Mouse (Mus musculus): Measurements from ENCODE around the gene Dnhd1. TPM values are rescaled to one million over a fixed set of nuclear protein-coding genes. Genes with fewer than 3 reads are reported as not detected.
"Not testable (repeated sequence)": the region's sequence is repeated elsewhere in the genome, so short reads cannot be mapped to it uniquely, and the experiment has no call there.

The Dnhd1 gene
- polyA plus RNA-seq, 1 experiment from 2014 or later, result 0.85 TPM

DNA sequence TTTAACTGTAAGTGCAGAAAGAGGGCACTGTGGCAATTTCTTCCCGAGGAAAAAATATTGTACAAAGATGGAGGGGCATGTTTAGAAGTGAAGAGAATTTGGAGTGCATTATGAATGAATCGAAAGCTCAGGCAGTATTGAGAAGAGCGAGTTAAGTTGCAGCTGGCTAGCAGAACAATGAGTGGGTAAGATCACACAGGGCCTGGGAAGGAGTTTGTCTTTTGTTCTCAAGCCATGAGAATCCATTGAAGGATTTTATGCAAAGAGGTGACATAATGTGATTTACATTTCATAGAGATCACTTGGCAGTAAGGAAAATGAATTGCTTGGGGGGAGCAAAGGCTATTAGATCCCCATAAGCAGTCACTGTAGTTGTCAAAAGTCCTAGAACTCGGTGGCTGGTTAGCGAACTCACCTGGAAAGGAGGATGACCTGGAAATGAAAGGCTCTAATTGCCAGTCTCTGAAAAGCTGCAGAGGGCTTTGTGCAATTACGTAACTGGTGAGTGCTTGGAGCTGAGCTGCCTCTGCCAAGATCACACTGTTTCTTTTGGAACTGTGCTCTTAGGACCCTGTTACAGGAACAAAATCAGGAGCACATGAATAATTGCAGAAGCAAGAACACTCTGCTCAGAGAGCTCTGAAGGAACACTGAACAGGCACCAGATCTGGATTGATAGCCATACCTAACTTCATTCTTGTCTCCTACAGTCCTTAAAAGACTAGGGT, 78.2 kb downstream of the Dnhd1 start:
- no peak for DNase-seq (ENCODE audit: low spot score)
- no peak overlapping the region for H3K9ac ChIP-seq (ENCODE audit: low read depth, low read length)
- H3K36me3 ChIP-seq (ENCODE audit: control insufficient read depth, insufficient read depth, low read length), result peaks cover 2% of the 10 kb centered on the region; the same call in 1 of the 2 replicates
- H3K4me3 ChIP-seq (ENCODE audit: low read depth, low read length), result no peak overlapping the region
- no peaks in the 10 kb centered on the region for H3K9me3 ChIP-seq (ENCODE audit: control insufficient read depth, low read length)
- no peak overlapping the region for H3K27ac ChIP-seq (ENCODE audit: low read depth, low read length)
- H3K27me3 ChIP-seq (ENCODE audit: control insufficient read depth, insufficient read depth, low read length), result no peaks in the 10 kb centered on the region
- no peak overlapping the region for H3K4me2 ChIP-seq (replicated peaks; ENCODE audit: low read depth, low read length)
- no peaks in the 10 kb centered on the region for H3K4me1 ChIP-seq (replicated peaks; ENCODE audit: control insufficient read depth, insufficient read depth, low read length)
- 0 out of 2 replicates have a peak, but pooled peaks have one; percentile 8 for ATAC-seq (ENCODE audit: low FRiP score)
- 60% methylated on average over 6 of the region's 6 CpGs for WGBS

- 97% methylated on average over 11 of the region's 11 CpGs for WGBS
- H3K4me3 ChIP-seq (ENCODE audit: low read depth, low read length), result no peak overlapping the region
- H3K27ac ChIP-seq (ENCODE audit: low read depth, low read length), result no peak overlapping the region
- H3K27me3 ChIP-seq (ENCODE audit: control insufficient read depth, insufficient read depth, low read length), result no peaks in the 10 kb centered on the region
- no peaks in the 10 kb centered on the region for H3K9me3 ChIP-seq (ENCODE audit: control insufficient read depth, low read length)
- no peak overlapping the region for H3K9ac ChIP-seq (ENCODE audit: low read depth, low read length)
- DNase-seq (ENCODE audit: low spot score) (no peak), ATAC-seq (ENCODE audit: low FRiP score) (no peak)
- peaks cover 4% of the 10 kb centered on the region; the same call in 1 of the 2 replicates for H3K4me1 ChIP-seq (replicated peaks; ENCODE audit: control insufficient read depth, insufficient read depth, low read length)
- H3K36me3 ChIP-seq (ENCODE audit: control insufficient read depth, insufficient read depth, low read length), result peaks cover 2% of the 10 kb centered on the region; the same call in 1 of the 2 replicates
- H3K4me2 ChIP-seq (replicated peaks; ENCODE audit: low read depth, low read length), result no peak overlapping the region
Observed at GRCm38 (mm10) chr7:105733836-105734235, 83.2 kb downstream of the Dnhd1 start.

- Histone ChIP-seq H3K27ac (ENCODE audit: low read depth, low read length) (no peak overlapping the region), H3K36me3 (ENCODE audit: control insufficient read depth, insufficient read depth, low read length) (peaks cover 2% of the 10 kb centered on the region; the same call in 1 of the 2 replicates), H3K27me3 (ENCODE audit: control insufficient read depth, insufficient read depth, low read length) (no peaks in the 10 kb centered on the region), H3K4me3 (ENCODE audit: low read depth, low read length) (no peak overlapping the region), H3K9me3 (ENCODE audit: control insufficient read depth, low read length) (no peaks in the 10 kb centered on the region), H3K4me1 (replicated peaks; ENCODE audit: control insufficient read depth, insufficient read depth, low read length) (peaks cover 4% of the 10 kb centered on the region; the same call in 1 of the 2 replicates), H3K4me2 (replicated peaks; ENCODE audit: low read depth, low read length) (no peak overlapping the region), H3K9ac (ENCODE audit: low read depth, low read length) (no peak overlapping the region)
- DNase-seq (ENCODE audit: low spot score) (no peak), ATAC-seq (ENCODE audit: low FRiP score) (no peak)
- 90% methylated on average over 8 of the region's 8 CpGs for WGBS
Observed at GRCm38 (mm10) chr7:105734826-105735225, 84.2 kb downstream of the Dnhd1 start.

- ATAC-seq (ENCODE audit: low FRiP score); DNase-seq (ENCODE audit: low spot score); H3K27ac ChIP-seq (ENCODE audit: low read depth, low read length); H3K36me3 ChIP-seq (ENCODE audit: control insufficient read depth, insufficient read depth, low read length); H3K4me1 ChIP-seq (replicated peaks; ENCODE audit: control insufficient read depth, insufficient read depth, low read length); H3K9me3 ChIP-seq (ENCODE audit: control insufficient read depth, low read length); H3K27me3 ChIP-seq (ENCODE audit: control insufficient read depth, insufficient read depth, low read length): not testable (repeated sequence)
- peak overlapping the region; percentile 73 for H3K4me3 ChIP-seq (ENCODE audit: low read depth, low read length)
- peak overlapping the region; percentile 90 for H3K9ac ChIP-seq (ENCODE audit: low read depth, low read length)
- 62% methylated on average over 4 of the region's 4 CpGs for WGBS
- peak overlapping the region; percentile 61 for H3K4me2 ChIP-seq (replicated peaks; ENCODE audit: low read depth, low read length)
Observed at GRCm38 (mm10) chr7:105735464-105735863, 84.8 kb downstream of the Dnhd1 start.

GRCm38 (mm10) chr7:105736264-105736901, 85.8 kb downstream of the Dnhd1 start, which contains the start of gene Ilk:
Gene Ilk, plus strand, starts transcription at chr7:105736592.
- ATAC-seq (ENCODE audit: low FRiP score) (peak; percentile 98), DNase-seq (ENCODE audit: low spot score) (peak; percentile 87)
- peaks cover 4% of the 10 kb centered on the region; the same call in 1 of the 2 replicates for H3K4me1 ChIP-seq (replicated peaks; ENCODE audit: control insufficient read depth, insufficient read depth, low read length)
- no peaks in the 10 kb centered on the region for H3K9me3 ChIP-seq (ENCODE audit: control insufficient read depth, low read length)
- H3K4me3 ChIP-seq (ENCODE audit: low read depth, low read length), result peak within 1 kb of the TSS; percentile 73
- under 1% methylated on average over 57 of the region's 62 CpGs for WGBS
- H3K4me2 ChIP-seq (replicated peaks; ENCODE audit: low read depth, low read length), result peak within 1 kb of the TSS; percentile 61
- peaks cover 2% of the 10 kb centered on the region; the same call in 1 of the 2 replicates for H3K36me3 ChIP-seq (ENCODE audit: control insufficient read depth, insufficient read depth, low read length)
- no peaks in the 10 kb centered on the region for H3K27me3 ChIP-seq (ENCODE audit: control insufficient read depth, insufficient read depth, low read length)
- peak within 1 kb of the TSS; percentile 90 for H3K9ac ChIP-seq (ENCODE audit: low read depth, low read length)
- H3K27ac ChIP-seq (ENCODE audit: low read depth, low read length), result peak within 1 kb of the TSS; percentile 66

DNA sequence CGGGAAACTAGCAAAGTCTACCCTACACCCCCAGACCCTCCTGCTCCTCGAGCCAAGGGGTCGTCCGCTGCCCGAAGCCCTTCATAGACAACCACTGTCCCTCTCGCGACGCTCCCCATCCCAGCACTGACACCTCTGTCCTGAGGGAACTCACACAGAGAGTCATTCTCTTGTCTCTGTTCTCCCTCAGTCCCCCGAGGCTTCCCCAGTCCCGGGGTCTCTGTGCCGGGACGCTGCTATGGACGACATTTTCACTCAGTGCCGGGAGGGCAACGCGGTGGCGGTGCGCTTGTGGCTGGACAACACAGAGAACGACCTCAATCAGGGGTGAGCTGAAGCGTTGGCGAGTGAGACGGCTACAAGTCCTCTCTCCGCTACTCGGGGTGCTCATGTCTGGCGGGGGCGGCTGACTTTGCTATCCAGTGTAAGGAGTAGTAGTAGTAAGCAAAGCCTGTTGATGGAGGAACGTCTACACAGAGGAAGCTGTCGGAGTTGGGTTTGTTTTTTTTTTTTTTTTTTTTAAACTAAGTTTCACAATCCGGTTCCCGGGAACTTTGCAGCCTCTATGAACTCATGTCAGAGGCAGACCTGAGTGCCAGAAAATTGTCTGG, 86.4 kb downstream of the Dnhd1 start, which contains the start of gene Rrp8:
Gene Rrp8, minus strand, starts transcription at position 475 of the 611 bp plus-strand sequence.
- peaks cover 4% of the 10 kb centered on the region; the same call in 1 of the 2 replicates for H3K4me1 ChIP-seq (replicated peaks; ENCODE audit: control insufficient read depth, insufficient read depth, low read length)
- no peak for ATAC-seq (ENCODE audit: low FRiP score)
- peak within 1 kb of the TSS; percentile 61 for H3K4me2 ChIP-seq (replicated peaks; ENCODE audit: low read depth, low read length)
- H3K36me3 ChIP-seq (ENCODE audit: control insufficient read depth, insufficient read depth, low read length), result peaks cover 2% of the 10 kb centered on the region; the same call in 1 of the 2 replicates
- H3K9ac ChIP-seq (ENCODE audit: low read depth, low read length), result peak within 1 kb of the TSS; percentile 90
- no peaks in the 10 kb centered on the region for H3K27me3 ChIP-seq (ENCODE audit: control insufficient read depth, insufficient read depth, low read length)
- under 1% methylated on average over 30 of the region's 30 CpGs for WGBS
- no peak for DNase-seq (ENCODE audit: low spot score)
- peak within 1 kb of the TSS; percentile 73 for H3K4me3 ChIP-seq (ENCODE audit: low read depth, low read length)
- H3K9me3 ChIP-seq (ENCODE audit: control insufficient read depth, low read length), result no peaks in the 10 kb centered on the region
- H3K27ac ChIP-seq (ENCODE audit: low read depth, low read length), result peak within 1 kb of the TSS; percentile 66

DNA sequence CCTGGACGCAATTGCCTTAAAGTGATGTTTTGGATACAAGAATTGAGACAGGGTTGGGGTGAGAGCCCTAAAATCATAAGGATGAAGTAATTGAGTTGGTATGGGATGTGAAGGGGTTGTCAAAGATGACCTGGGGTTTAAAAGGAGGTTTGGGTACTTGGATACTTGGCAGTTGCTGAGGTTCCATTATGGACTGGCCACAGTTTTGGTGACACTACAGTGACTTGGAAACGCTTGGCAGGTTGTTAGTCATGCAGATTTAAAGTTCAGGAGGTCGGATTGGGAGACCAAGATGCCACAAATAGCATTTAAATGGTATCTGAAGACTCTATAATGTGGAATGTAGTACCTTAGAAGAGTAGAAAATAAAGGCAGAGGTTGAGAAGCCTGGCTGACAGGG, 87.0 kb downstream of the Dnhd1 start:
- 32% methylated on average over 3 of the region's 3 CpGs for whole genome bisulfite sequencing
- Histone ChIP-seq H3K4me1 (replicated peaks; ENCODE audit: control insufficient read depth, insufficient read depth, low read length) (peaks cover 4% of the 10 kb centered on the region; the same call in 1 of the 2 replicates), H3K27ac (ENCODE audit: low read depth, low read length) (no peak overlapping the region), H3K36me3 (ENCODE audit: control insufficient read depth, insufficient read depth, low read length) (peaks cover 2% of the 10 kb centered on the region; the same call in 1 of the 2 replicates), H3K4me3 (ENCODE audit: low read depth, low read length) (peak overlapping the region; percentile 73), H3K9ac (ENCODE audit: low read depth, low read length) (peak overlapping the region; percentile 90), H3K9me3 (ENCODE audit: control insufficient read depth, low read length) (no peaks in the 10 kb centered on the region), H3K27me3 (ENCODE audit: control insufficient read depth, insufficient read depth, low read length) (no peaks in the 10 kb centered on the region), H3K4me2 (replicated peaks; ENCODE audit: low read depth, low read length) (peak overlapping the region; percentile 61)
- no peak for ATAC-seq (ENCODE audit: low FRiP score)
- DNase-seq (ENCODE audit: low spot score), result no peak

DNA sequence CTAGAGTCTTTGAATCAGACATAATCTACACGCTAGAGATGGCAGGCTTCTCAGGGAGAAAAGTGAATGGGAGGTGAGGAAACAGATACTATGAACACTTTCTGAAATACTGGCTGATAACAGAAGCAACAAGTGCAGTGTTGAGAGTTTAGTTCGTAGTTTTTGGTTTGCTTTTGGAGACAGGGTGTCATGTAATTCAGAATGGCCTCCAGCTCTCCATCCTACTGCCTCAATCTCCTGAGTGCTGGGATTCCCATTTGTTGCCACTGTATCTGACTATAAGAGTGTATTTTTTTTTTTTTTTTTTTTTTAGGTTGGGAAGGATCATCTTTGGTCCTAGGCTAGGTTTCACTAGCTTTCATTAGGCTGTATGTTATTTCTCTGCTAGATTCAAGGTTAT, 87.7 kb downstream of the Dnhd1 start:
- no peak overlapping the region for H3K4me2 ChIP-seq (replicated peaks; ENCODE audit: low read depth, low read length)
- 86% methylated on average over 2 of the region's 2 CpGs for WGBS
- H3K27ac ChIP-seq (ENCODE audit: low read depth, low read length), result 0 out of 2 replicates have a peak overlapping the region, but pooled peaks have one; percentile 20
- ATAC-seq (ENCODE audit: low FRiP score), result no peak
- H3K9me3 ChIP-seq (ENCODE audit: control insufficient read depth, low read length), result no peaks in the 10 kb centered on the region
- DNase-seq (ENCODE audit: low spot score), result no peak
- no peak overlapping the region for H3K9ac ChIP-seq (ENCODE audit: low read depth, low read length)
- H3K4me1 ChIP-seq (replicated peaks; ENCODE audit: control insufficient read depth, insufficient read depth, low read length), result peaks cover 4% of the 10 kb centered on the region; the same call in 1 of the 2 replicates
- H3K27me3 ChIP-seq (ENCODE audit: control insufficient read depth, insufficient read depth, low read length), result no peaks in the 10 kb centered on the region
- H3K36me3 ChIP-seq (ENCODE audit: control insufficient read depth, insufficient read depth, low read length), result peaks cover 2% of the 10 kb centered on the region; the same call in 1 of the 2 replicates
- H3K4me3 ChIP-seq (ENCODE audit: low read depth, low read length), result no peak overlapping the region

Measured in hindbrain, embryonic 11.5 days (tissue).